Mouse (Mus musculus): ENCODE data around the gene Cyct.

Gene Cyct

GRCm38 (mm10) chr2:76360226-76360625 is at the start of gene Cyct:
Cyct (minus strand) TSS chr2:76360450.
- no peak for DNase-seq (ENCODE audit: low spot score in 2 of 2)

GRCm38 (mm10) chr2:76409986-76410385 is 49.7 kb upstream of the Cyct start:
- DNase-seq (ENCODE audit: low spot score in 2 of 2), result no peak

GRCm38 (mm10) chr2:76409526-76409925 is 49.3 kb upstream of the Cyct start:
- no peak for DNase-seq (ENCODE audit: low spot score in 2 of 2)

- peak in 1 of 2 experiments; percentile 70 for DNase-seq (ENCODE audit: low spot score in 2 of 2)
These were observed 46.7 kb upstream of the Cyct start for GRCm38 (mm10) chr2:76406937-76407441.

- DNase-seq (ENCODE audit: low spot score in 2 of 2), result peak in 1 of 2 experiments; percentile 66
These were observed 46.1 kb upstream of the Cyct start, which contains the start of gene Osbpl6 for GRCm38 (mm10) chr2:76406151-76406936. Osbpl6 (plus strand) TSS chr2:76406508.

- DNase-seq (ENCODE audit: low spot score in 2 of 2), result peak in 1 of 2 experiments; percentile 11
These were observed 45.4 kb upstream of the Cyct start for GRCm38 (mm10) chr2:76405596-76406150.

GRCm38 (mm10) chr2:76400178-76400577 is 39.9 kb upstream of the Cyct start:
- DNase-seq (ENCODE audit: low spot score in 2 of 2), result no peak

GRCm38 (mm10) chr2:76386531-76386930 is 26.3 kb upstream of the Cyct start:
- DNase-seq (ENCODE audit: low spot score in 2 of 2), result no peak

GRCm38 (mm10) chr2:76378646-76379045 is 18.4 kb upstream of the Cyct start:
- DNase-seq (ENCODE audit: low spot score in 2 of 2), result no peak

GRCm38 (mm10) chr2:76374544-76375206 is 14.4 kb upstream of the Cyct start:
- no peak for DNase-seq (ENCODE audit: low spot score in 2 of 2)

GRCm38 (mm10) chr2:76372244-76372643 is 12.0 kb upstream of the Cyct start:
- no peak for DNase-seq (ENCODE audit: low spot score in 2 of 2)

GRCm38 (mm10) chr2:76370656-76370922 is 10.3 kb upstream of the Cyct start:
- no peak for DNase-seq (ENCODE audit: low spot score in 2 of 2)

- peak; percentile 45 to 88 for DNase-seq (ENCODE audit: low spot score in 2 of 2)
These were observed 9.8 kb upstream of the Cyct start, which contains the start of gene Rbm45 for GRCm38 (mm10) chr2:76369821-76370655. Rbm45 (plus strand) TSS chr2:76369984.

- DNase-seq (ENCODE audit: low spot score in 2 of 2), result no peak
These were observed 8.8 kb upstream of the Cyct start for GRCm38 (mm10) chr2:76368861-76369660.

GRCm38 (mm10) chr2:76367188-76367922 is 7.1 kb upstream of the Cyct start:
- peak in 1 of 2 experiments; percentile 82 for DNase-seq (ENCODE audit: low spot score in 2 of 2)

GRCm38 (mm10) chr2:76365811-76366210 is 5.6 kb upstream of the Cyct start:
- DNase-seq (ENCODE audit: low spot score in 2 of 2), result no peak

- no peak for DNase-seq (ENCODE audit: low spot score in 2 of 2)
These were observed 1.9 kb upstream of the Cyct start for GRCm38 (mm10) chr2:76362111-76362510.

- no peak for DNase-seq (ENCODE audit: low spot score in 2 of 2)
These were observed 12.4 kb downstream of the Cyct start for GRCm38 (mm10) chr2:76347839-76348238.

- DNase-seq (ENCODE audit: low spot score in 2 of 2), result no peak
These were observed 18.1 kb downstream of the Cyct start for GRCm38 (mm10) chr2:76342146-76342545.
